Mouse (Mus musculus) embryonic facial prominence, embryonic 13.5 days (tissue): ENCODE data around the gene Gria2. TPM values are rescaled to one million over a fixed set of nuclear protein-coding genes. Genes with fewer than 3 reads are reported as not detected.

ENCODE experiments used
- ATAC-seq: fragments of 200-750 bp; cut with Nextera tagmentation; 2 replicates; pipeline ENCODE4 v1.8.0; 2017; ENCODE audit warnings: low read depth; ENCODE audit not compliant: insufficient number of reproducible peaks, insufficient read depth, low FRiP score, low TSS enrichment
- H3K27ac ChIP-seq: fragments of 300-500 bp; sonication (generic); 2 replicates; pipeline ENCODE4 v1.5.1; 2015; ENCODE audit warnings: moderate library complexity, mild to moderate bottlenecking, inconsistent platforms
- H3K27me3 ChIP-seq: fragments of 300-500 bp; sonication (generic); 2 replicates; pipeline ENCODE4 v1.6.1; 2015; ENCODE audit warnings: mild to moderate bottlenecking, inconsistent platforms
- H3K36me3 ChIP-seq: fragments of 300-500 bp; sonication (generic); 2 replicates; pipeline ENCODE4 v1.6.1; 2015; ENCODE audit warnings: mild to moderate bottlenecking, inconsistent platforms
- H3K4me1 ChIP-seq: fragments of 300-500 bp; sonication (generic); 2 replicates; pipeline ENCODE4 v1.6.1; 2015; ENCODE audit warnings: inconsistent platforms
- H3K4me2 ChIP-seq: fragments of 300-500 bp; sonication (generic); 2 replicates; pipeline ENCODE4 v1.6.1; 2015; ENCODE audit warnings: moderate library complexity, mild to moderate bottlenecking, inconsistent platforms
- H3K4me3 ChIP-seq: fragments of 300-500 bp; sonication (generic); 2 replicates; pipeline ENCODE4 v1.5.1; 2015; ENCODE audit warnings: mild to moderate bottlenecking, inconsistent platforms
- H3K9ac ChIP-seq: fragments of 300-500 bp; sonication (generic); 2 replicates; pipeline ENCODE4 v1.6.1; 2015; ENCODE audit warnings: mild to moderate bottlenecking, inconsistent platforms
- H3K9me3 ChIP-seq: fragments of 300-500 bp; sonication (generic); 2 replicates; pipeline ENCODE4 v1.6.1; 2016; ENCODE audit warnings: inconsistent platforms
- WGBS: fragments of 180-500 bp; shearing (Covaris S2); methylation state at CpG from one replicate; pipeline ENCODE4 v1.1.7; 2015; ENCODE audit warnings: mixed read lengths; 5-methylcytosine and 5-hydroxymethylcytosine counted together
- polyA plus RNA-seq: library from polyadenylated mRNA; unstranded; fragments of >200 nt; fragmentation: Nextera tagmentation; extraction: Ambion mirVana; gene quantifications from 2 replicates; pipeline ENCODE4 v1.2.1, GENCODE M21; 2015

The Gria2 gene
- polyA plus RNA-seq, 1 experiment from 2014 or later: 3.8 TPM

GRCm38 (mm10) chr3:80801827-80802310 lies 766 bp downstream of the Gria2 start:
- peaks cover 35% of the 10 kb centered on the region for H3K27me3 ChIP-seq
- H3K27ac ChIP-seq: no peak overlapping the region
- H3K9ac ChIP-seq: no peak overlapping the region
- peaks cover 17% of the 10 kb centered on the region for H3K4me1 ChIP-seq
- H3K36me3 ChIP-seq: no peaks in the 10 kb centered on the region
- no peak for ATAC-seq
- H3K4me3 ChIP-seq: peak overlapping the region; percentile 47; the same call in 1 of the 2 replicates
- whole genome bisulfite sequencing: 15% methylated on average over 6 of the region's 6 CpGs
- H3K4me2 ChIP-seq: peak overlapping the region; percentile 88
- no peaks in the 10 kb centered on the region for H3K9me3 ChIP-seq

- no peaks in the 10 kb centered on the region for H3K9me3 ChIP-seq
- H3K4me2 ChIP-seq: peak overlapping the region; percentile 88
- peaks cover 35% of the 10 kb centered on the region for H3K27me3 ChIP-seq
- no peak overlapping the region for H3K27ac ChIP-seq
- 10% methylated on average over 33 of the region's 33 CpGs for WGBS
- peak overlapping the region; percentile 47 for H3K4me3 ChIP-seq
- H3K4me1 ChIP-seq: peaks cover 17% of the 10 kb centered on the region
- H3K9ac ChIP-seq: peak overlapping the region; percentile 54
- H3K36me3 ChIP-seq: no peaks in the 10 kb centered on the region
- no peak; the same call in 1 of the 2 replicates for ATAC-seq
Observed at GRCm38 (mm10) chr3:80800995-80801826, 1.4 kb downstream of the Gria2 start.

- Histone ChIP-seq H3K4me1 (peaks cover 17% of the 10 kb centered on the region), H3K36me3 (no peaks in the 10 kb centered on the region), H3K4me3 (peak overlapping the region; percentile 47), H3K27me3 (peaks cover 35% of the 10 kb centered on the region), H3K9ac (peak overlapping the region; percentile 54), H3K4me2 (peak overlapping the region; percentile 88), H3K27ac (no peak overlapping the region), H3K9me3 (no peaks in the 10 kb centered on the region)
- WGBS: 3% methylated on average over 29 of the region's 29 CpGs
- 0 out of 2 replicates have a peak, but pooled peaks have one; percentile 26 for ATAC-seq
Observed at GRCm38 (mm10) chr3:80800299-80800994, 2.2 kb downstream of the Gria2 start.

DNA sequence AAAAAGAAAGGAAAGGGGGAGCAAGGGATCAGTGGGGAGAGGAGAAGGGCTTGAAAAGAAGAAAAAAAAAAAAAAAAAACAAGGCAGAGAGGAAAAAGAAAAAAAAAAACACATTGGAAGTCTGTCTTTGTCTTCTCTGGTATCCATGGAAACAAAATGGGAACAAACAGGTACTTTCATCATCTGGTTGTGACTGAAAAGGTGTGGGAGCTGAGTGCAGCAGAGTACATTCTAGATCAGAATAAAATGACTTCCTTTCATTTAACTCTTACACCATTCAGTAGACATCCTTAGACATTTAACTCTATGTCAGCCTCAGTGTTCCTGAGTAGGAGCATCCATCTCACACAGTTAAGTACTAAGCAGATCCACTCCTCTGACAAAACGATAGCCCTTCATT lies 4.7 kb downstream of the Gria2 start:
- Histone ChIP-seq H3K4me1 (peaks cover 17% of the 10 kb centered on the region), H3K27me3 (peaks cover 35% of the 10 kb centered on the region), H3K36me3 (no peaks in the 10 kb centered on the region), H3K4me3 (no peak overlapping the region), H3K9ac (no peak overlapping the region), H3K27ac (no peak overlapping the region), H3K4me2 (no peak overlapping the region), H3K9me3 (no peaks in the 10 kb centered on the region)
- 83% methylated on average over 1 of the region's 1 CpGs for WGBS
- no peak for ATAC-seq

GRCm38 (mm10) chr3:80796764-80797163 lies 5.9 kb downstream of the Gria2 start:
- Histone ChIP-seq H3K27ac (no peak overlapping the region), H3K27me3 (peaks cover 25% of the 10 kb centered on the region), H3K36me3 (no peaks in the 10 kb centered on the region), H3K4me3 (no peak overlapping the region), H3K4me1 (peaks cover 12% of the 10 kb centered on the region), H3K9ac (no peak overlapping the region), H3K9me3 (no peaks in the 10 kb centered on the region), H3K4me2 (no peak overlapping the region)
- ATAC-seq: no peak

GRCm38 (mm10) chr3:80795284-80795683 lies 7.4 kb downstream of the Gria2 start:
- Histone ChIP-seq H3K4me2 (no peak overlapping the region), H3K27ac (no peak overlapping the region), H3K9ac (no peak overlapping the region), H3K4me3 (no peak overlapping the region), H3K27me3 (peaks cover 11% of the 10 kb centered on the region), H3K36me3 (no peaks in the 10 kb centered on the region), H3K4me1 (peaks cover 3% of the 10 kb centered on the region), H3K9me3 (no peaks in the 10 kb centered on the region)
- 86% methylated on average over 2 of the region's 2 CpGs for WGBS
- ATAC-seq: no peak

DNA sequence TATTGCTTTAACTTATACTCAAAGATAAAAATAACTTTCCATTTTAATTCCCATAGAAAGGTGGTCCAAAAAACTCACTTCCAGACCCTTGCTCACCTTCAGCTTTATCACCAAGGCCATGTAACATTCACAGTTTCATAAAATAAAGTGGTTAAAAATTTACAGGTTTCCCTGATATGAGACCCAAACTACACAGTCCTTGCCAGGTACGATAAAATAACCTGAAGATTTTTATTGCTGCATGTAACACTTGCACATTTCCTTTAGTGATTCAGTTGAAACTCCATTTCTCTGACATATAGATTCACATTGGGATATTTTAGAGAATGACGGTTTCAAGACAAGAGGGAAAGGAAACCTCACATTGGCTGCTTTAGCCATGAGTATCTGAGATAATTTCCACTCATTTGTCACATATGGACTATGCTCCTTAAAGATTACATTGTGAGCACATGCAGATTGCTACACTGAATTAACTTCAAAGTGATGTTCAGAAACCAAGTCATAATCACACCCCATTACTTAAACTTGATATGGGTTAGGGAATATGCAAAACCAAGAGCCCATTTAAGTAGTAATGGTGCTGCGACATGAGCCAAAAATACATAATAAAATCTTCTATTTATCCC lies 15.4 kb downstream of the Gria2 start:
- Histone ChIP-seq H3K4me3 (no peak overlapping the region), H3K9me3 (no peaks in the 10 kb centered on the region), H3K4me1 (no peaks in the 10 kb centered on the region), H3K9ac (no peak overlapping the region), H3K36me3 (no peaks in the 10 kb centered on the region), H3K27me3 (no peaks in the 10 kb centered on the region), H3K27ac (no peak overlapping the region), H3K4me2 (no peak overlapping the region)
- no peak for ATAC-seq
- WGBS: 63% methylated on average over 3 of the region's 3 CpGs

GRCm38 (mm10) chr3:80781144-80781530 lies 21.5 kb downstream of the Gria2 start:
- H3K27me3 ChIP-seq: no peaks in the 10 kb centered on the region
- H3K4me2 ChIP-seq: no peak overlapping the region
- ATAC-seq: no peak
- no peaks in the 10 kb centered on the region for H3K9me3 ChIP-seq
- no peak overlapping the region for H3K27ac ChIP-seq
- H3K4me3 ChIP-seq: no peak overlapping the region
- no peak overlapping the region for H3K9ac ChIP-seq
- H3K4me1 ChIP-seq: no peaks in the 10 kb centered on the region
- H3K36me3 ChIP-seq: no peaks in the 10 kb centered on the region

- Histone ChIP-seq H3K4me3 (no peak overlapping the region), H3K9me3 (no peaks in the 10 kb centered on the region), H3K27ac (no peak overlapping the region), H3K4me2 (no peak overlapping the region), H3K4me1 (no peaks in the 10 kb centered on the region), H3K9ac (no peak overlapping the region), H3K36me3 (no peaks in the 10 kb centered on the region), H3K27me3 (no peaks in the 10 kb centered on the region)
- ATAC-seq: no peak
- 80% methylated on average over 4 of the region's 4 CpGs for WGBS
Observed at GRCm38 (mm10) chr3:80780383-80781143, 22.1 kb downstream of the Gria2 start.

DNA sequence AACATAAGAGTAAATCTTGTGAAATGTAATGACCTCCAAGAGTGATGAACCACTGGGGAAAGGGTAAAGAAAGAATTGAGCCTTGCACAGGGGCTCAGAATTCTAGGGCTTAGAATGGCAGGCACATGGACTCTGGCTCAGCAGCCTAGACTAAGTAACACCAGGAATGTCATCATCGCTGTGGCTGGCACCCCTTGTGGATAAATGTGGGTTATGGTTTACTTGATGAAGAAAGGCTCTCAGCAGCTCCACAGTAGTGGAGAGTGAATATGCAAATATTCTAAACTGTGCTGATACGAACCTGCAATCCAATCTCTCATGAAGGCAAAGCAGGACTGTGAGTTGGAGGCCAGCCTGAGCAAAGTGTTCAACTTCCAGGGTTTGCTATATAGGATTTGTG lies 26.0 kb downstream of the Gria2 start:
- no peak overlapping the region for H3K9ac ChIP-seq
- H3K4me1 ChIP-seq: no peaks in the 10 kb centered on the region
- ATAC-seq: no peak
- no peak overlapping the region for H3K4me3 ChIP-seq
- no peaks in the 10 kb centered on the region for H3K9me3 ChIP-seq
- H3K27ac ChIP-seq: no peak overlapping the region
- H3K4me2 ChIP-seq: no peak overlapping the region
- WGBS: 65% methylated on average over 2 of the region's 2 CpGs
- no peaks in the 10 kb centered on the region for H3K27me3 ChIP-seq
- H3K36me3 ChIP-seq: no peaks in the 10 kb centered on the region

DNA sequence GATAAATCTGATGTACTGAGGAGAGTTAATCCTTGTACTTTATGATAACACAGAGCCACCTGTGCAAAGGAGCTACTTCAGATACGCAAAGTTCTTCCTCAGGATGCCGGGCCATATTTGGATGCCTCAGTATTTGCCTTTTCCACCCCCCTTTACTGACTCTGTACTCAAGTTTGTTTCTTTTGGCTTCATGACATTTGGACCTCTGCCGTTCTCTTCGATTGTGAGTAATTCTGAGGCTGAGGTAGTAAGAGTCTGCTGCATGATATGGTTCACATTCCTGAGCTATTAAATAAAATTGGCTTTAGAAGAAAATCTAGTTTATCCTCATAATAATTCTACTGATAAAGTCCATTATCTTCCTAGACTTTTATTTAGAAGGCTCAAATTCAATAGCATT lies 26.7 kb downstream of the Gria2 start:
- 82% methylated on average over 4 of the region's 4 CpGs for WGBS
- H3K9me3 ChIP-seq: no peaks in the 10 kb centered on the region
- no peak overlapping the region for H3K27ac ChIP-seq
- no peak for ATAC-seq
- no peaks in the 10 kb centered on the region for H3K4me1 ChIP-seq
- H3K27me3 ChIP-seq: no peaks in the 10 kb centered on the region
- no peaks in the 10 kb centered on the region for H3K36me3 ChIP-seq
- no peak overlapping the region for H3K4me3 ChIP-seq
- no peak overlapping the region for H3K4me2 ChIP-seq
- H3K9ac ChIP-seq: no peak overlapping the region
